Mouse (Mus musculus) retina, embryonic 14.5 days (tissue): Measurements from ENCODE around the gene Ager.

ENCODE experiments used
- DNase-seq: peaks from one replicate; pipeline ENCODE4 v3.0.0-alpha.2; 2015; ENCODE audit warnings: low spot score

The Ager gene

GRCm38 (mm10) chr17:34632261-34632691 is 34.6 kb downstream of the Ager start:
- DNase-seq = peak; percentile 75

DNA sequence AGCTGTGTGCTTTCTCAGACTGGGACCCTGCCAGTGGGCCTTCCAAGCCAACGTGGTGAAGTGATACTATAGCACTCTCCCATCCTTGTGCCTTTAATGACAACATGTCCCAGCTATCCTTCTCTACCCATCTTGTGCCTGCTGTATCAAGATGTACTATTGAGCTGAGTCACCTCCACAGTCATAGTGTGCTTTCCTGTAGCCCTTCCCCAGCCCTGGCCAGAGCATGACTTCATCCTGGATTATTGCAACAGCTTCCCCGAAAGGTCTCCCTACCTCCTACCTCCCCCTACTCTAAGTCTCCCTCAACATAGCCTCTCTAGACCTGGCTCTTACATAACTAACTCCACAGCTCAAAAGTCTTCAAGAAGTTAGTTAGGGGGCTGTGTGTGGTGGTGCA is 38.0 kb downstream of the Ager start:
- DNase-seq = no peak

- no peak for DNase-seq
Observed at GRCm38 (mm10) chr17:34637459-34637858, 39.8 kb downstream of the Ager start.

- no peak for DNase-seq
Observed at GRCm38 (mm10) chr17:34639461-34640255, 42.0 kb downstream of the Ager start.

DNA sequence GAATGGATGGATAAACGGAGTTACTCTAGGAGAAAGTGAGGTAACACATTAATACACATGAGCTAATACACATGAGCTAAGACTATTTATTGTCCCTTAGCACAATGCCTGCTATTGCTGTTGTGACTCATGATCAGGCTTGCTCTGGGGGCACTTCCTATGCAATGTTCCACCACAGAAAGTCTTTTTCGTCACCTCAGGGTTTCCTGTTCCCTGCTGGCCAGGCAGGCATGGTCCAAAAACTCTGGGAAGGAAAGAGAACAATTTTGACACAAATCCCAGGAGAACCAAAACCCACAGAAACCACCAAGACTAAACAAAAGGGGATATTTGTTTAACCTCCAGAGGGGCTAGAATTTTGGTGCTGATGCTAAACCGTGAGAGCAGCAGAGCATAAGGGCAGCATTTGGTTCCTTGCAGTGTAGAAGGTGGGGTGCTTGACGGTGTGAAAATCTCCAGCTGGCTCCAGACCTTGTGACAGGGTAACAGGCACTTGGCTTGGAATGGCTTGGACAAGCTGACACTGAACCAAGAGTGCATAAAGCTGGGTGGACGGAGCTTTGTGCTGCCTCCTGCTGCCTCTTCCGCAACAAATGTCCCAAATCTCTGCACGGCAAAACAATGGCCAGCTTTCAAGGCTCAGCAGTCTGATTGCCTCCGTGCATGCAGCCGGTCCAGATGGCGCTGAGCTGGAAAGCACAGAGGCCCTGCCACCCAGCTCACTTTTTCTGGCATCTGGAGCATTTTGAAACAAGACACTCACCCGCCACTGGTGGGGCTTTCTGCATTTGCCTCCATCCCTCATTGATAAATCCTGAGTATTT is 43.3 kb downstream of the Ager start:
- DNase-seq = peak; percentile 70

GRCm38 (mm10) chr17:34641945-34642344 is 44.3 kb downstream of the Ager start:
- DNase-seq = no peak

DNA sequence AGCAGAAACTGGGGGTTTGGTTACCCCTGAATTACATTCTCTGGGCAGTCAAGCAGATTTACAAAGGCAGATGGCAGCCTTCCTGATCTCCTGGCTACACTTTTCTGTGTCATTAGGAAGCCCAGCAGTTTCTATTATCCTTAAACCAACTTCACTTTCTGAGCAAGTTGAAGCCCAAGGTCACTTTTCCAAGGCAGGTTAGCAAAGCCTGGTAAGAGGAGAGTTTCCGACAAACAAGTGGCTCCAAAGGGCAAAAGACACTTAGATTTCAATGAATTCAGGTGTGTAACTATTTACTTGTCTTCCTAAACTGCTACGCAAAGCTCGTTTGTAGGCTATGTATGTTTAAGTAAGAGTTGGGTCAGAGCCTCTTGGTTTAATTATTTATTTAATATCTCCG is 45.7 kb downstream of the Ager start:
- no peak for DNase-seq

DNA sequence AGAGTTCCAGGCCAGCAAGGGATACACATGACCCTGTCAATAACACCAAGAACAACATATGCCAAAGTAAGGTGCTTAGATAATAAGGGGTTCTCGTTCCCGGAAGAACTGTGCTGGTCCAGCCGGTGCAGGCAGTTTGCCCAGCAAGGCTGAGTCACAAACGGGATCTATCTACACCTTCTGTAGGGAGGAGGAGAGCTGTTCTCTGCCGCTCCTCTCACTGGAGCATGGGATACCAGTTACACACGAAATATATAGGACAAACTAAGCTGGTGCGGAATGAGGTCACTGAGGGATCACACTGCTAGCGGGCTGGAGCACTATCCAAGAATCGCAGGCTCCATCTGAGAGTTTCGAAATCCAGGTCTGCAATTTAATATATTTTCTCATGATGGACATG is 46.3 kb downstream of the Ager start:
- no peak for DNase-seq

DNA sequence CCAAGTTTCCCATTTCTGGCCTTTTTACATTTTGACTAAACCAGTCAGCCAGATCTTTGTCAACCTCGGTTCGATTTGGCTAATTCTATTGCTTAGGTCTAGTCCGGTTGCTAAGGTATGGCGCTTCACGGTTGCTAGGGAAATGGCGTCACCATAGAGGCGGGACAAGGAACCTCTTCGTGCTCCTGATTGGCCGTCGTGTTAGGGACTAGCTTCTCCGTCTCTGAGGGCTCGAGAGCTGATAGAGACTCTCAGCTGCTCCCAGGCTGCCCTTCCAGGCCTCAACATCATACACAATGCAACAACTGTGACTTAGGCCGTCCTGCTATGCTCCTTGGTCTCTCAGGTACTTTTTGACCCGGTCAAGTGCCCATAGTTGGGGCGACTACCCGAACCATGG is 46.9 kb downstream of the Ager start, which contains the start of gene Fkbpl:
Fkbpl (plus strand) TSS at position 157 of the 400 bp plus-strand sequence.
- DNase-seq = peak; percentile 98

DNA sequence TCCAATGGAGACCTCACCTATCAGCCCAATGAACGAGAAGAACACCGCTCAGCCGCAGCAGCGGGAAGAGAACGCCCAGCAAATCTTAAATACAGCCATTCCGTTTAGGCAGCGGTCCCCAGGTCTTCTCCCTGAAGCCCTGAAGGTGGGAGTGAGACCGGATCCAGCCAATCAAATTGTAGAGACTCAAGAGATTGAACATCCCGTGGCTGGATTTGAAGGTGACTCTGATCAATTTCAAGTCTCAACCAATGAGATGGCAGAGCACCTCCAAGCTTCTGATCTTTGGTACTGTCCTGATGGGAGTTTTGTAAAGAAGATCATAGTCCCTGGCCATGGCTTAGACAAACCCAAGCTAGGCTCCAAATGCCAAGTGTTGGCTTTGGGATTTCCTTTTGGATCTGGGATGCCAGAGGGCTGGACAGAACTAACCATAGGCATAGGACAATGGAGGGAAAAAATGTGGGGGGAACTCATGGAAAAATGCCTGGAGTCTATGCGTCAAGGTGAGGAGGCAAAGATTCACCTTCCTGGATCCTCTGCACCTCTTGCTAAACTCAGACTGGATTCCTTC is 47.7 kb downstream of the Ager start:
- DNase-seq = no peak

DNA sequence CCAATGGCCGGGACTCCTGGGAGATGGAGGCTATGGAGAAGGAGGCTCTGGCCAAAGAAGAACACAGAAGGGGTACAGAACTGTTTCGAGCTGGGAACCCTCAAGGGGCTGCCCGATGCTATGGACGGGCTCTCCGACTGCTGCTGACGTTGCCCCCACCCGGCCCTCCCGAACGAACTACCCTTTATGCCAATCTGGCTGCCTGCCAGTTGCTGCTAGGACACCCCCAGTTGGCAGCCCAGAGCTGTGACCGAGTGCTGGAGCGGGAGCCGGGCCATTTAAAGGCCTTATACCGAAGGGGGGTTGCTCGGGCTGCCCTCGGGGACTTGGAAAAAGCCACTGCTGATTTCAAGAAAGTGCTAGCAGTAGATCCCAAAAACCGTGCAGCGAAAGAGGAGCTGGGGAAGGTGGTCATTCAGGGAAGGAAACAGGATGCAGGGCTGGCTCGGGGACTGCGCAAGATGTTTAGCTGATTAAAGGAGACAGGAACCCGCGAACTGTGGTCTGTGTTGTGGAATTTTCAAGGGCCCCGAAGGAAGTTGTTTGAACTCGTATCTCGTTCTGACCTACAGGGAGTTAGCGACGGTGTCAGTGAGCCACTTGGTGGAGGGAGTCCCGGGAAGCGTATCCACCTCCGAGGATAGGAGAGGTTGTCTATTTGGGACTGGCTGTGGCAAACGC is 48.3 kb downstream of the Ager start:
- no peak for DNase-seq

GRCm38 (mm10) chr17:34646906-34647787 is 49.5 kb downstream of the Ager start, which contains the start of gene Atf6b:
Atf6b (plus strand) TSS chr17:34647146.
- peak; percentile 98 for DNase-seq

DNA sequence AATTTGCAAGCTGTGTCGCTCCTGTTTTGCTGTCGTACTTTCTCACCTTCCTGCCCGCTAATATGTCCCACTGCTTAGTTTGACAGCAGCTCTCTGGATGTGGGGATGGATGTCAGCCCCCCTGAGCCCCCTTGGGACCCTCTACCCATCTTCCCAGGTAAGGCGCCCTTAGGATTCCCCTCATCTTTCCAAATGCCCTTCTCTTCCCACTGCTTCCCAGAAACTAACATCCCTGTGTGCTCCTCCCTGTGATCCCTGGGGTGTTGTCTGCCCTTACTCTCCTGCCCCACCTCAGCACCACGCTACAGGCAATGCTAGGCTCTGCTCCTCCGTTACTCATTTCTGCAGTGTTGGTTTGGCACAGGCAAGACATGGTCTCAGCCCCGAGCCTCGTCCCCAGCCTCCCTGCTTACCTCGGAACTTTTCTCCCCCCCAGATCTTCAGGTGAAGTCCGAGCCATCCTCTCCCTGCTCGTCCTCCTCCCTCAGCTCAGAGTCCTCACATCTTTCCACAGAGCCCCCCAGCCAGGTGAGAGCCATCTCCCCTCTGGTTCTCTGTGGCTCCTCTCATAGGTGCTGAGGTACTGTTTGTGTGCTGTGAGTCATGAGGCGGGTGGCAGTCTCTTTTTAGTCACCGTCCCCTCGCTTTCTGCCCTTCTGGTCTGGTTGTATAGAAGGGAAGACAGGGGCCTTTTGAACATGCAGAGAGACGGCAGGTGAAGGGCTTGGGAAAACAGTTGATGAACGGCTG is 50.7 kb downstream of the Ager start:
- no peak for DNase-seq

- DNase-seq = no peak
Observed at GRCm38 (mm10) chr17:34649106-34649864, 51.6 kb downstream of the Ager start.
